8 mouse cellular contexts compared by ENCODE assay signal in the genomic region with DNA sequence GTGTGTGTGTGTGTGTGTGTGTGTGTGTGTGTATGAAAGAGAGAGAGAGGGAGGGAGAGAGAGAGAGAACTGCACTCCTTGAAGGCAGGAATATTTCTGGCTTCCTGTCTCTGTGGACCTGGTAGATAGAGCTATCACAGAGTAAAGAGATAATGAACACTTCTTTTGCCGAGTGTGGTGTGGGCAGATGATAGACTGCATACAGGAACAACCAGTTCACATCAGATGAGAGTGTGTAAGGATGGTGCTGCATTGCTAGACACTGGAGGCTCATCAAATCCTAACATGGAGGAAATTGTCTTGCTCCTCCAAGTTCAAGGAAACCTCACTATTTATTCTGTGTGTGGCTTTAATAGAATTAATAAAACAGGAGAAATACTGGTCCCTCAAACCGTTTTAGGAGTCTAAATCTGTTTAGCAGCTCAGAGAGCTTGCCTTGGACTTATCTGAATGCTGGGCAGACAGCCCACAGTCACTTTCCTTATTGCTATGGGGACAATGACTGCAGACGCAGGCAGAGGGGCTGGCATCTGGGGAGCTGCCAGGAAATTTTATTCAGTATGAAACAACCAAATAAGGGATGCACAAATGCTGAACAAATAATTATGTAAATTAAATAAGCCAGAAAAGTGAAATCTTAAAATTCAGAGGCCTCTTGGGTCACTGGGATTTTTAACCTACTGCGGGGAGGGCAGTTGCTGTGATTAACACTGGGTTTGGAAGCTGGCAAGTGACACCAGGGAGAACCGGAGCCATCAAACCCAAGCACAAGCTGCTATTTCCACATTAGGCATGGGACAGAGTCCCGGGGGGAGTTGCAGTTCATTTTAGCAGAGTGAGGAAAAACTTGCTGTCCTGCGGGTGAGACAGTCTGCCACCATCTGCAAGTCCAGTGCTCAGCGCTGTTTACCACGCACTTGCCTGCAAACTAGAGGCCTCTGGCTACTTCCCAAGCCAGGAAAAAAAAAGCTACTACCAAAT. TPM values are rescaled to one million over a fixed set of nuclear protein-coding genes. Genes with fewer than 3 reads are reported as not detected.
DNase-seq lines count a peak whose midpoint lies in the region; ATAC-seq lines count a peak whose summit lies in the region.

No protein-coding gene starts in this region.

- peak; percentile 32 to 52 for DNase-seq in heart, adult 18-20 months
- peak; percentile 82 for DNase-seq in layer of hippocampus, adult 9-11 months
- DNase-seq in urinary bladder, postnatal 14 days (ENCODE audit: low spot score), result no peak

- peaks cover 16% of the 10 kb centered on the region for H3K4me1 ChIP-seq in forebrain, embryonic 13.5 days
- H3K4me1 ChIP-seq in forebrain, embryonic 12.5 days, result peaks cover 4% of the 10 kb centered on the region; the same call in 1 of the 2 replicates
- peaks cover 2% of the 10 kb centered on the region; the same call in 1 of the 2 replicates for H3K4me1 ChIP-seq in brown adipose tissue, adult 24 weeks (ENCODE audit: control insufficient read depth, insufficient read depth, insufficient read length, low read length)
- peaks cover 11% of the 10 kb centered on the region for H3K4me1 ChIP-seq in neural tube, embryonic 15.5 days

- H3K4me3 ChIP-seq in forebrain, embryonic 13.5 days, result no peak overlapping the region
- H3K4me3 ChIP-seq in forebrain, embryonic 12.5 days (replicated peaks), result no peak overlapping the region
- no peak overlapping the region for H3K4me3 ChIP-seq in brown adipose tissue, adult 24 weeks (ENCODE audit: insufficient read depth, low read depth, low read length)
- H3K4me3 ChIP-seq in neural tube, embryonic 15.5 days (replicated peaks), result no peak overlapping the region

- H3K4me2 ChIP-seq in forebrain, embryonic 13.5 days, result 0 out of 2 replicates have a peak overlapping the region, but pooled peaks have one; percentile 19
- H3K4me2 ChIP-seq in forebrain, embryonic 12.5 days, result no peak overlapping the region
- H3K4me2 ChIP-seq in neural tube, embryonic 15.5 days, result peak overlapping the region; percentile 22; the same call in 1 of the 2 replicates

- peak; percentile 85 for ATAC-seq in forebrain, embryonic 13.5 days
- ATAC-seq in forebrain, embryonic 12.5 days (ENCODE audit: low FRiP score), result no peak
- peak; percentile 80 for ATAC-seq in neural tube, embryonic 15.5 days (ENCODE audit: low FRiP score)
- no peak; the same call in 1 of the 2 replicates for ATAC-seq in megakaryocyte progenitor cell, adult 5-6 weeks (replicated peaks; ENCODE audit: poor library complexity)

- 47% methylated on average over 9 of the region's 9 CpGs for WGBS in forebrain, embryonic 13.5 days
- 74% methylated on average over 9 of the region's 9 CpGs for WGBS in forebrain, embryonic 12.5 days
- 37% methylated on average over 9 of the region's 9 CpGs for WGBS in neural tube, embryonic 15.5 days

- H3K9me3 ChIP-seq in forebrain, embryonic 13.5 days (replicated peaks), result no peaks in the 10 kb centered on the region
- H3K9me3 ChIP-seq in forebrain, embryonic 12.5 days, result no peaks in the 10 kb centered on the region
- no peaks in the 10 kb centered on the region for H3K9me3 ChIP-seq in neural tube, embryonic 15.5 days (replicated peaks)

- H3K9ac ChIP-seq in forebrain, embryonic 13.5 days, result no peak overlapping the region
- no peak overlapping the region for H3K9ac ChIP-seq in forebrain, embryonic 12.5 days
- no peak overlapping the region for H3K9ac ChIP-seq in neural tube, embryonic 15.5 days (replicated peaks)

- H3K27ac ChIP-seq in forebrain, embryonic 13.5 days, result peak overlapping the region; percentile 65
- no peak overlapping the region for H3K27ac ChIP-seq in forebrain, embryonic 12.5 days
- H3K27ac ChIP-seq in brown adipose tissue, adult 24 weeks (replicated peaks; ENCODE audit: low read depth, low read length), result peak overlapping the region; percentile 90
- peak overlapping the region; percentile 71 for H3K27ac ChIP-seq in neural tube, embryonic 15.5 days (replicated peaks)

- H3K36me3 ChIP-seq in forebrain, embryonic 13.5 days (ENCODE audit: poor library complexity, severe bottlenecking), result no peaks in the 10 kb centered on the region
- H3K36me3 ChIP-seq in forebrain, embryonic 12.5 days (replicated peaks), result no peaks in the 10 kb centered on the region
- H3K36me3 ChIP-seq in neural tube, embryonic 15.5 days, result no peaks in the 10 kb centered on the region

- no peaks in the 10 kb centered on the region for H3K27me3 ChIP-seq in forebrain, embryonic 13.5 days
- no peaks in the 10 kb centered on the region for H3K27me3 ChIP-seq in forebrain, embryonic 12.5 days
- no peaks in the 10 kb centered on the region for H3K27me3 ChIP-seq in neural tube, embryonic 15.5 days (replicated peaks)

RNA-seq across cellular contexts. Expression of a gene that starts 43.5 kb away (rescaled TPM):
- polyA plus RNA-seq in forebrain, embryonic 13.5 days (2015; fragmentation: Nextera tagmentation; extraction: Ambion mirVana), result 4.6 and 5.2 TPM in 2 replicates
- 4.6 and 5.4 TPM in 2 replicates for polyA plus RNA-seq in forebrain, embryonic 12.5 days (2016; fragmentation: Nextera tagmentation; extraction: Ambion mirVana)
- polyA plus RNA-seq in brown adipose tissue, adult 24 weeks (2012; ENCODE audit: insufficient read depth, insufficient read length, missing spikeins), result 8.7 and 12.4 TPM in 2 replicates
- 1 to 10 TPM; 3.1 to 5.3 TPM for total RNA-seq in heart, adult 18-20 months (2021)
- polyA plus RNA-seq in neural tube, embryonic 15.5 days (2015; fragmentation: Nextera tagmentation; extraction: Ambion mirVana), result 9.8 and 10.7 TPM in 2 replicates
- total RNA-seq in megakaryocyte progenitor cell, adult 5-6 weeks (2015), result 177 and 225 TPM in 2 replicates
- total RNA-seq in megakaryocyte progenitor cell, adult 5-6 weeks (2017), result 136 and 198 TPM in 2 replicates

Comparison
In these comparisons a context has a peak if more than half of its experiments do, and no peak if none do; other contexts are left out.
1. ATAC-seq: peak in forebrain, embryonic 13.5 days (single experiment) and neural tube, embryonic 15.5 days (single experiment); none in forebrain, embryonic 12.5 days (single experiment) and megakaryocyte progenitor cell, adult 5-6 weeks (single experiment).